Mouse (Mus musculus) E14TG2a.4 (cell line): ENCODE data around the gene Oit3.

Experiments
- H3K27me3 ChIP-seq: 2 replicates; pipeline ENCODE4 v1.6.1; 2014; ENCODE audit warnings: low read length, control low read depth; ENCODE audit not compliant: insufficient read depth
- H3K36me3 ChIP-seq: 2 replicates; pipeline ENCODE4 v1.6.1; 2014; ENCODE audit warnings: low read length, control low read depth; ENCODE audit not compliant: insufficient read depth
- H3K4me1 ChIP-seq: replicated peaks from 2 replicates; pipeline ENCODE4 v1.6.1; 2014; ENCODE audit warnings: low read depth, low read length, control low read depth
- H3K4me3 ChIP-seq: replicated peaks from 2 replicates; pipeline ENCODE4 v1.5.1; 2014; ENCODE audit warnings: mild to moderate bottlenecking, low read length
- H3K9me3 ChIP-seq: 2 replicates; pipeline ENCODE4 v1.6.1; 2014; ENCODE audit warnings: low read length, control low read depth
- CTCF ChIP-seq: conservative IDR thresholded peaks from 2 replicates; pipeline ENCODE4 v1.5.1; 2014; ENCODE audit warnings: low read length
- NANOG ChIP-seq: IDR thresholded peaks from 2 replicates; pipeline ENCODE4 v1.6.1; 2014; ENCODE audit warnings: borderline replicate concordance, low read length, mixed read lengths
- POU5F1 ChIP-seq: IDR thresholded peaks from 2 replicates; pipeline ENCODE4 v1.6.1; 2014; ENCODE audit warnings: low read length, borderline replicate concordance

Oit3 gene

GRCm38 (mm10) chr10:59465546-59465945 is 24.0 kb upstream of the Oit3 start:
- Histone ChIP-seq H3K36me3 (no peaks in the 10 kb centered on the region), H3K9me3 (no peaks in the 10 kb centered on the region), H3K4me1 (peaks cover 48% of the 10 kb centered on the region), H3K4me3 (no peak overlapping the region), H3K27me3 (no peaks in the 10 kb centered on the region)
- TF ChIP-seq NANOG = no peak
- TF ChIP-seq CTCF = no peak
- TF ChIP-seq POU5F1 = no peak

DNA sequence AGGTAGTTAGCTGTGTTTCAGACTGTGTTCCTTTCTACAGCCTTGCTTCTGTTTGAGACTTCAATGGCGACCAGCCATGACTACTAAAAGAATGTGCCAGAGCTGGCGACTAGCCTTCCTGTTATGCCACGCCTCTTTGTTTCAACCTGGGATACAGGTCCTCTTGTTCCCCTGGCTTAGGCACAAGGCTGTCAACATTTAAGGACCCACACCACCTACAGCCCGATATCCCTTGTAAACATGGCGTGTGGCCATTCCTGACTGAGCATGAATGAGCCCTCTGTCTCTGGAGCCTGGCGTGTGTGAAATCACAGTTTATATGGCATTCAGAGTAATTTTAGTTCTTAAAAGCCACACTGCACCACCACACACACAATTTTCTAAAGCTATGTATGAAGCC is 20.7 kb upstream of the Oit3 start:
- H3K4me1 ChIP-seq = peaks cover 32% of the 10 kb centered on the region
- no peaks in the 10 kb centered on the region for H3K9me3 ChIP-seq
- H3K36me3 ChIP-seq = no peaks in the 10 kb centered on the region
- TF ChIP-seq NANOG = no peak
- TF ChIP-seq POU5F1 = no peak
- no peak for TF ChIP-seq CTCF
- no peaks in the 10 kb centered on the region for H3K27me3 ChIP-seq
- no peak overlapping the region for H3K4me3 ChIP-seq

GRCm38 (mm10) chr10:59459767-59460166 is 18.2 kb upstream of the Oit3 start:
- Histone ChIP-seq H3K4me3 (peak overlapping the region; percentile 29; the same call in 1 of the 2 replicates), H3K4me1 (peaks cover 21% of the 10 kb centered on the region), H3K36me3 (no peaks in the 10 kb centered on the region), H3K27me3 (no peaks in the 10 kb centered on the region), H3K9me3 (no peaks in the 10 kb centered on the region)
- TF ChIP-seq CTCF = no peak
- TF ChIP-seq POU5F1 = no peak
- no peak for TF ChIP-seq NANOG

DNA sequence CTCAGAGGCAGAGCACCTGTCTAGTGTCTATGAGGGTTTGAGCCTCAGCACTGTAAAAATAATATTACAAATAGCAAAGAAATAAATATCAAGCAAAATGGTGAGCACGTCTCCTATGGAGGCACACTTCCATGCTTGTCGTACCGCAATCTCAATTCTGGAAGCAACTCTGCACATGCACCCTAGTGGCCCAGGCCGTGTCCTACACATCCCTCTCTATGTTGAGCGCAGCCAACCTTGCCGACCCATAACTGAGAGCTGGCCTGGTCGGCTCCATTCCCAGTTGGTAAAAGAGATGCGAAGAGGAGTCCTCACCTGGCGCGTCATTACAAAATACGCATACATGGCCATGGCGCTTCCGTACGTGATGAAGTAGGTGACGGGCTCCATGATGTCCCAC is 13.1 kb upstream of the Oit3 start:
- Histone ChIP-seq H3K9me3 (no peaks in the 10 kb centered on the region), H3K4me3 (no peak overlapping the region), H3K27me3 (no peaks in the 10 kb centered on the region), H3K4me1 (peaks cover 31% of the 10 kb centered on the region), H3K36me3 (no peaks in the 10 kb centered on the region)
- TF ChIP-seq POU5F1 (no peak), CTCF (peak; percentile 26), NANOG (no peak)

DNA sequence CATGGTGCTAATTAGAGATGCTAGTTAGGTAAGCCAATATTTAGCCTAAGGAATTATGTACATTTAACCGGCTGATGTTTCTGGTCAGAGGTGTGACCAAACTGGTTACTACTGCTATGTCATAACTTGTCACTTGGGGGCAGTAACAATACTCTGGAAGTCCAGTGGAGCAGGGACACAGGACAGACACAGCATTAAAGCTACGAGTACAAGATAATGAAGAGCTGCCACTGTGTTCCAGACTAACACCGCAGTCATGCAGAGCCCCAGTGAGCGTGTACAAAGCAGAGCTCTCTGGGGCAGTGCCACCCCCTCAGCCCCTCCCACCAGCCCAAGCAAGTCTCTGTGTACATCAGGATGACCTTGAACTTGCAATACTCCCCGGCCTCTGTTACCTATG is 10.3 kb upstream of the Oit3 start:
- Histone ChIP-seq H3K4me3 (no peak overlapping the region), H3K27me3 (no peaks in the 10 kb centered on the region), H3K36me3 (no peaks in the 10 kb centered on the region), H3K9me3 (no peaks in the 10 kb centered on the region), H3K4me1 (peaks cover 33% of the 10 kb centered on the region)
- TF ChIP-seq NANOG (no peak), POU5F1 (no peak), CTCF (peak; percentile 25; the same call in 1 of the 2 replicates)

- Histone ChIP-seq H3K36me3 (no peaks in the 10 kb centered on the region), H3K4me3 (no peak overlapping the region), H3K4me1 (peaks cover 14% of the 10 kb centered on the region), H3K27me3 (no peaks in the 10 kb centered on the region), H3K9me3 (no peaks in the 10 kb centered on the region)
- no peak for TF ChIP-seq CTCF
- no peak for TF ChIP-seq NANOG
- no peak for TF ChIP-seq POU5F1
Measured at GRCm38 (mm10) chr10:59447546-59447945, 6.0 kb upstream of the Oit3 start.

DNA sequence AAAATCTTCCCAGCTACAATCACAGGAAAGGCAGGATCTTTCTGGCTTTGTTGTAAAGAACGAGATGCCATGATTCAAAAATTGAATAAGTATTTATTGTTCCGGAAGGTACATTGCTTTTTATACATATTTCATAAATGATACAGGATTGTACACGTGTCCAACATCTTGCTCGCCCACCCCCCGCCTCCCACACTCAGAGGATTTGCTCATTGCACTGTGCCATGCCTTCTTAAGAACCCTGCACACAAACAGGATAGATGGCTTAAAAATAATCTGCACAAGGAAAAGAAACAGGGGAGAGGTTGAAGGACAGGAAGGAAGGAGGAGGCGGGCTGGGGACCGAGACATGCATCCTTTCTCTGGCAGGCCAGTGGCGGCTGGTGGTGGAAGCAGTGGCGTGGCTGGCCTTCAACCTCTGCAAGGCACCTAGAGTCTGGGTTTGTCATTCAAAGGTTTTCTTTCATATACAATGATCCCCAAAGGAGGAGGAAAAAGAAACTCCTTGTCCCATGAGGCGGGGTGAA is 5.4 kb upstream of the Oit3 start:
- no peaks in the 10 kb centered on the region for H3K36me3 ChIP-seq
- no peaks in the 10 kb centered on the region for H3K9me3 ChIP-seq
- peaks cover 12% of the 10 kb centered on the region for H3K4me1 ChIP-seq
- H3K4me3 ChIP-seq = no peak overlapping the region
- no peaks in the 10 kb centered on the region for H3K27me3 ChIP-seq
- TF ChIP-seq NANOG (no peak), POU5F1 (no peak), CTCF (no peak)

- peaks cover 9% of the 10 kb centered on the region for H3K4me1 ChIP-seq
- peaks cover 3% of the 10 kb centered on the region; the same call in 1 of the 2 replicates for H3K27me3 ChIP-seq
- TF ChIP-seq NANOG (no peak), CTCF (no peak), POU5F1 (no peak)
- no peaks in the 10 kb centered on the region for H3K9me3 ChIP-seq
- H3K4me3 ChIP-seq = no peak overlapping the region
- no peaks in the 10 kb centered on the region for H3K36me3 ChIP-seq
Measured at GRCm38 (mm10) chr10:59444635-59445034, 3.1 kb upstream of the Oit3 start.

DNA sequence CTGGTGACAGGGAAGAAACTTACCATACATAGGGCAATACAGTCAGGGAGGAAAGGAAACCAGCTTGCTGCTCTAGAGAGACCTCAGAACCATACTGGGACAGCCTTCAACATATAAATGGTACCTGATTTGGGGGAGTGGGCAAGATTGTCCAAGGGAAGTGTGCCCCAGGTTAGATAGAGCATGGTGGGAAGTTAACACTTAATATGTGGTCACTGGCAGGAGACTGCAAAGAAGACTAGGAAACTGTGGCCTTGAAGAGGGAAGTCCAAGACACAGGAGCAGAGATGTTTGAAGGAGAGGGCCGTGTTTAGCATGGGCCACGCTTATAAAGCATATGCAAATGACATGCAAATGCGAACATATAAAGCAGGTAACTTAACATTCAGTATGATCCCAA is 2.5 kb upstream of the Oit3 start:
- H3K27me3 ChIP-seq = peaks cover 3% of the 10 kb centered on the region; the same call in 1 of the 2 replicates
- no peaks in the 10 kb centered on the region for H3K9me3 ChIP-seq
- no peaks in the 10 kb centered on the region for H3K36me3 ChIP-seq
- peaks cover 9% of the 10 kb centered on the region for H3K4me1 ChIP-seq
- TF ChIP-seq NANOG (no peak), POU5F1 (no peak), CTCF (no peak)
- no peak overlapping the region for H3K4me3 ChIP-seq
